Mouse (Mus musculus): Measurements from ENCODE around the gene Slc47a1. TPM values are rescaled to one million over a fixed set of nuclear protein-coding genes. Genes with fewer than 3 reads are reported as not detected.

The Slc47a1 gene
- polyA plus RNA-seq, 2 experiments: 6.2 to 7.5 TPM

DNA sequence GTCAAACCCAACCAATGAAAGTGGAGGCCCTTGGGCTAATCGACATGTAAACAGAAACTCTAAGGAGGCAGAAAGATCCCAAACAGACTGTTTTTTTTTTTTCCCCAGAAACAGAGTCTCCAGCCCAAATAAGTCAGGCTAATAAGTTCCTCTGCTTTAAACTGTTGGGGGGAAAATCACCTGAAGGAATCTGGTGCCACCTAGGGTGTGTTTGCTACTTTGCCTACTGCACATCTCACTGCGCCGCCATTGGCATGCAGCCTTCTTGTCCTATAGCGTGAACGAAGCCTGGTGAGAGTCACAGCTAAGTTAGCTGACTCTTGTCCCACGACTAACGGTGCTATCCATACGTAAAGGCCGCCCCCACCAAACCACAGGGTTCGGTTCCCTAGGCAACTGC is 40.6 kb downstream of the Slc47a1 start:
- no peak overlapping the region for H3K4me3 ChIP-seq (ENCODE audit: insufficient read depth in 1 of 2, low read depth in 2 of 2, low read length in 2 of 2)
- TF ChIP-seq CTCF (IDR thresholded peaks at IDR 0.05; ENCODE audit: low read depth) (peak; percentile 27; the same call in 1 of the 2 replicates), EP300 (IDR thresholded peaks at IDR 0.05; ENCODE audit: low read depth) (no peak)
- WGBS (ENCODE audit: insufficient replicate concordance): 68% methylated on average over 10 of the region's 10 CpGs
- no peak for ATAC-seq (ENCODE audit: insufficient read depth)
- H3K27me3 ChIP-seq (ENCODE audit: control insufficient read depth, insufficient read depth, low read length): peaks cover 12% of the 10 kb centered on the region
- H3K36me3 ChIP-seq (replicated peaks; ENCODE audit: control insufficient read depth, insufficient read depth, low read depth): no peaks in the 10 kb centered on the region
- no peak overlapping the region for H3K27ac ChIP-seq
- no peaks in the 10 kb centered on the region for H3K4me1 ChIP-seq (replicated peaks; ENCODE audit: control insufficient read depth in 2 of 2, insufficient read depth in 2 of 2, low read length in 1 of 2)
- H3K4me2 ChIP-seq (ENCODE audit: low read depth): no peak overlapping the region
- no peaks in the 10 kb centered on the region for H3K9me3 ChIP-seq (ENCODE audit: control insufficient read depth, low read length)
- no peak overlapping the region for H3K9ac ChIP-seq (replicated peaks)
- DNase-seq (ENCODE audit: low read depth in 3 of 3, low spot score in 3 of 3): no peak

DNA sequence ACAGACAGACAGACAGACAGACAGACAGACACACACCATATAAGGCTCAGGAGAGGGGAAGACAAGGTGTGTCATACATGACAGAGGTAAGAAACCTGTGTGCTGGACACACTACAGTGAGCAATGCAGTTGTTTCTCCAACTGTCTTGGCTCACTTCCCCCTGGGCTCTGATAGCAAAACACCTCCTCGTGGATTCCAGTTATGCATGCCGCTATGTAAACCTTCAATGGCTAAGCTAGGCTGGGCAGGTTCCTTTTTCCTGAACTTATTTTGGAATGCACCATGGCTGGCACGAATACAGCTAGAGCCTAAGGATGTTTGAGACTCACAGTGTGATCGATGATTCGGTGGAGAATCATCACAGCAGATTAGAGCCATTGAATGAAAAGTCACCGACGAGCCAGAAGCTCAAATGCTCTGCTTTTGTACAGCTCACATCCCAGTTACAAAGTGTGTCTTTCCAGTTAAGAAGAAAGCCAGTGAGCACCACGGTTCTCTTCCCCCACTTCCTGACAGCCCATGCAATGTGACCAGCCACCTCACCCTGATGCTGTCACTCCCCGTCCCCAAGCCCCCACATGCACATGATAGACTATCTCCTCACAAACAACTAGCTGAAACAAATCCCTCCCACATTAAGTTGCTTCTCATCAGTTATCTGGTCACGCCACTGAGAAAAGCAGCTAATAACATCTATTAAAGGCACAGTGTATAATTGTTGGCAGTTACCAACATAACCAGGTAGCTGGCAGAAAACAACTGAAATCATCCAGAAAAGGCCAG is 57.0 kb downstream of the Slc47a1 start:
- TF ChIP-seq CTCF (IDR thresholded peaks at IDR 0.05; ENCODE audit: low read depth): no peak
- no peak for TF ChIP-seq EP300 (IDR thresholded peaks at IDR 0.05; ENCODE audit: low read depth)
- H3K27ac ChIP-seq: no peak overlapping the region

DNA sequence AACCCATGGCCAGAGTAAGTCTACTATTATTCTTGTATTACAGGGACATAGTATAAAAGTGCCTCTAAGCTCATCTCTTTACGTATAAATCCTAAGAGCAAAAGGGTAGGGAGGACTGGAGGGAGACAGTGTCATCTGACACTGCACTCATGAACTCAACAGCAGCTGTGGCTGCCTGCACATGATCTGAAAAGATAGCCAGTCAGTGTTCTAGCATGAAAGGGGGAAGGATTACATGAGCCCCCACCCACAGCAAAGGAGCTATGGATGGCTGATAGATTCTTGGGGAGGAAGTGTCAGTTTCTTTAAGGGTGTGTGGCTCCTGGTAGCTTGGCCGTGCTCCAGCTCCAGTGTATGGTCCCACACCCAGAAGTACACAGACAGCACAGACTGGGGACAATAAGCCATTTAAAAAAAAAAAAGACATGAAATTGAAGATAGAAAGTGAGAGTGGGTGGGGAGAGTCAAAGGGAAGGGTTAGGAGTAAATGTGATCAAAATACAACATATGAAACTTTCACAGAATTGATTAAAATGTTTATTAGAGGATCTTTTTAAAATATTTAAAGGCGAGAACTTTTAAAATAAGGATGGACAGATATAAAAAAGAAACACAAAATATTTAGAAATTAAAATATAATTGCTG is 58.1 kb downstream of the Slc47a1 start:
- Histone ChIP-seq H3K4me2 (ENCODE audit: low read depth) (no peak overlapping the region), H3K27me3 (ENCODE audit: control insufficient read depth, insufficient read depth, low read length) (no peaks in the 10 kb centered on the region), H3K9me3 (ENCODE audit: control insufficient read depth, low read length) (no peaks in the 10 kb centered on the region), H3K4me1 (replicated peaks; ENCODE audit: control insufficient read depth in 2 of 2, insufficient read depth in 2 of 2, low read length in 1 of 2) (peaks cover 0 to 11% of the 10 kb centered on the region in 2 experiments; a peak in 2 of 4 replicates), H3K36me3 (replicated peaks; ENCODE audit: control insufficient read depth, insufficient read depth, low read depth) (no peaks in the 10 kb centered on the region), H3K9ac (replicated peaks) (no peak overlapping the region), H3K4me3 (ENCODE audit: insufficient read depth in 1 of 2, low read depth in 2 of 2, low read length in 2 of 2) (no peak overlapping the region), H3K27ac (no peak overlapping the region)
- ATAC-seq (ENCODE audit: insufficient read depth) (peak; percentile 31; the same call in 1 of the 2 replicates), DNase-seq (ENCODE audit: low read depth in 3 of 3, low spot score in 3 of 3) (no peak)
- no peak for TF ChIP-seq CTCF (IDR thresholded peaks at IDR 0.05; ENCODE audit: low read depth)
- no peak for TF ChIP-seq EP300 (IDR thresholded peaks at IDR 0.05; ENCODE audit: low read depth)
- 42% methylated on average over 3 of the region's 3 CpGs for WGBS (ENCODE audit: insufficient replicate concordance)

More for the DNA sequence above, 57.0 kb downstream of the Slc47a1 start:
- Histone ChIP-seq H3K9me3 (ENCODE audit: control insufficient read depth, low read length) (no peaks in the 10 kb centered on the region), H3K9ac (replicated peaks) (no peak overlapping the region), H3K4me1 (replicated peaks; ENCODE audit: control insufficient read depth in 2 of 2, insufficient read depth in 2 of 2, low read length in 1 of 2) (peaks cover 0 to 11% of the 10 kb centered on the region in 2 experiments; a peak in 2 of 4 replicates), H3K4me2 (ENCODE audit: low read depth) (no peak overlapping the region), H3K4me3 (ENCODE audit: insufficient read depth in 1 of 2, low read depth in 2 of 2, low read length in 2 of 2) (no peak overlapping the region), H3K27me3 (ENCODE audit: control insufficient read depth, insufficient read depth, low read length) (no peaks in the 10 kb centered on the region), H3K36me3 (replicated peaks; ENCODE audit: control insufficient read depth, insufficient read depth, low read depth) (no peaks in the 10 kb centered on the region)
- ATAC-seq (ENCODE audit: insufficient read depth) (no peak), DNase-seq (ENCODE audit: low read depth in 3 of 3, low spot score in 3 of 3) (no peak)
- 41% methylated on average over 10 of the region's 10 CpGs for WGBS (ENCODE audit: insufficient replicate concordance)

DNA sequence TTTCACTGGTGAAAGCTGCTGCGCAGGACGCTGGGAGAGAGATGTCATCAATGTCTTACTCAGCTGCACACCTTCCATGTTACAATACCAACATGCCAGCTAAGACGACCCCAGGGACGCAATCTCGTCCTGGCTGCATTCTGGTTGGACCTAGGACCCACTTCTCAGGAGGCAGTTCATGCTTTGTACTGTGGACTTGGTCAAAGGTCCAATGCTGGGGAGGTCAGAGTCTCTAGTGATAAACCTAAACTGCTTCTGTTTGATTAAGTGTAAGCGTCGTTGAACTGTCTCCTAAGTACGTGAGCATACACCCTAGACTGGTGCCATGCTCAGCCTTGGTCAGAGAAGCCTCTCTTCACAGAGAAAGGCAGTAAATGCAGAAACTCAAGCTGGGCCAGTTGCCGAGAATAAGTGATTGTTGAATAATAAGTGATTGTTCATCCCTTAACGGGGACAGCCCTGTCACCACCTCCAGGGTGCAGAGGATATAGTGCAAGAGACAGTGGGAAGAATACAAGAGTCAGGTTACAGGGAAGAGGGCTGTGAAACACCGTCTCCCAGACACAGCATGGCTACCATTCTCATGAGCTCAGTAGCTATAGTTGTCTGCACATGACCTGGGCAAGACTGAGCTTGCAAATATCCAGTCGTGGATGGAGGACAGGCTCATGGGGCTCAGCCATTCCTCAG is 58.8 kb downstream of the Slc47a1 start:
- no peak overlapping the region for H3K9ac ChIP-seq (replicated peaks)
- no peak overlapping the region for H3K4me2 ChIP-seq (ENCODE audit: low read depth)
- H3K4me3 ChIP-seq (ENCODE audit: insufficient read depth in 1 of 2, low read depth in 2 of 2, low read length in 2 of 2): no peak overlapping the region
- WGBS (ENCODE audit: insufficient replicate concordance): 52% methylated on average over 12 of the region's 12 CpGs
- H3K4me1 ChIP-seq (replicated peaks; ENCODE audit: control insufficient read depth in 2 of 2, insufficient read depth in 2 of 2, low read length in 1 of 2): peaks cover 0 to 11% of the 10 kb centered on the region in 2 experiments; a peak in 2 of 4 replicates
- H3K27me3 ChIP-seq (ENCODE audit: control insufficient read depth, insufficient read depth, low read length): no peaks in the 10 kb centered on the region
- H3K36me3 ChIP-seq (replicated peaks; ENCODE audit: control insufficient read depth, insufficient read depth, low read depth): no peaks in the 10 kb centered on the region
- H3K9me3 ChIP-seq (ENCODE audit: control insufficient read depth, low read length): no peaks in the 10 kb centered on the region
- no peak overlapping the region for H3K27ac ChIP-seq
- TF ChIP-seq CTCF (IDR thresholded peaks at IDR 0.05; ENCODE audit: low read depth): no peak
- no peak for TF ChIP-seq EP300 (IDR thresholded peaks at IDR 0.05; ENCODE audit: low read depth)
- no peak for DNase-seq (ENCODE audit: low read depth in 3 of 3, low spot score in 3 of 3)
- ATAC-seq (ENCODE audit: insufficient read depth): no peak

DNA sequence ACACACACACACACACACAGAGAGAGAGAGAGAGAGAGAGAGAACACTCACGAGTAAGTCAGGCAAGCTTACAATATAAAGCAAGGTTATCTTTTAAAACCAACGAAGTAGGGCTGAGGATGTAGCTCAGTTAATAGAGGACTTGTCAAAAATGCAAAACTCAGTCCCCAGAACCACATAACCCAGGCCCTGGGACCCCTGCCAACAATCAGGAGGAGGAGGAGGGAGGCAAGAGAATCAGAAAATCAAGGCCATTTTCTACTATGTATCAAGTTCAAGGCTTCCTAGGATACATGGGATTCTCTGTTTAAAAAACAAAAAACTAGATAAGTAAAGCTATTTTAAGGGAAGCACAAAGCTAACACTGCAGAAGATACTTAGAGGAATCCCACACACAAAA is 61.3 kb downstream of the Slc47a1 start:
- 40% methylated on average over 2 of the region's 2 CpGs for WGBS (ENCODE audit: insufficient replicate concordance)
- no peak for ATAC-seq (ENCODE audit: insufficient read depth)
- Histone ChIP-seq H3K27me3 (ENCODE audit: control insufficient read depth, insufficient read depth, low read length) (no peaks in the 10 kb centered on the region), H3K27ac (no peak overlapping the region), H3K4me2 (ENCODE audit: low read depth) (no peak overlapping the region), H3K4me3 (ENCODE audit: insufficient read depth in 1 of 2, low read depth in 2 of 2, low read length in 2 of 2) (no peak overlapping the region), H3K9me3 (ENCODE audit: control insufficient read depth, low read length) (no peaks in the 10 kb centered on the region), H3K9ac (replicated peaks) (no peak overlapping the region), H3K36me3 (replicated peaks; ENCODE audit: control insufficient read depth, insufficient read depth, low read depth) (no peaks in the 10 kb centered on the region), H3K4me1 (replicated peaks; ENCODE audit: control insufficient read depth in 2 of 2, insufficient read depth in 2 of 2, low read length in 1 of 2) (peaks cover 0 to 11% of the 10 kb centered on the region in 2 experiments; a peak in 2 of 4 replicates)
- TF ChIP-seq CTCF (IDR thresholded peaks at IDR 0.05; ENCODE audit: low read depth) (no peak), EP300 (IDR thresholded peaks at IDR 0.05; ENCODE audit: low read depth) (no peak)
- no peak for DNase-seq (ENCODE audit: low read depth in 3 of 3, low spot score in 3 of 3)

Measured in liver, embryonic 14.5 days (tissue).